Mouse (Mus musculus) megakaryocyte, embryonic 14.5 days (primary cell): Measurements from ENCODE around the gene Tab1. TPM values are rescaled to one million over a fixed set of nuclear protein-coding genes. Genes with fewer than 3 reads are reported as not detected.

Experiments
- H3K27me3 ChIP-seq: replicated peaks from 2 replicates; pipeline ENCODE3; 2012; ENCODE audit warnings: inconsistent platforms
- H3K36me3 ChIP-seq: replicated peaks from 2 replicates; pipeline ENCODE3; 2012; ENCODE audit warnings: low read length, inconsistent platforms, mixed read lengths
- H3K4me1 ChIP-seq: 2 replicates; pipeline ENCODE4 v1.6.1; 2012; ENCODE audit warnings: inconsistent platforms
- H3K4me3 ChIP-seq: replicated peaks from 2 replicates; pipeline ENCODE3; 2012; ENCODE audit warnings: moderate library complexity, mild to moderate bottlenecking, inconsistent platforms
- H3K9me3 ChIP-seq: 2 replicates; pipeline ENCODE4 v1.6.1; 2012; ENCODE audit warnings: inconsistent platforms
- FLI1 ChIP-seq: IDR thresholded peaks from 2 replicates; pipeline ENCODE4 v1.6.1; 2012; ENCODE audit warnings: low read length, inconsistent platforms, mixed read lengths
- GATA1 ChIP-seq: IDR thresholded peaks from 3 replicates; pipeline ENCODE4 v1.6.1; 2012; ENCODE audit warnings: mixed read lengths, low read length, inconsistent platforms, borderline replicate concordance
- polyA plus RNA-seq: library from polyadenylated mRNA; stranded (reverse); fragments of >175 nt; gene quantifications from 2 replicates; pipeline ENCODE4 v1.2.3, GENCODE M21; 2012; ENCODE audit warnings: low replicate concordance; ENCODE audit not compliant: insufficient read depth

The Tab1 gene
- polyA plus RNA-seq, 1 experiment, result 9.9 TPM

- no peaks in the 10 kb centered on the region for H3K9me3 ChIP-seq
- peak overlapping the region; percentile 3 for H3K4me3 ChIP-seq
- H3K27me3 ChIP-seq, result no peaks in the 10 kb centered on the region
- TF ChIP-seq FLI1, result no peak
- TF ChIP-seq GATA1, result no peak
- peaks cover 53% of the 10 kb centered on the region for H3K36me3 ChIP-seq
- peaks cover 99% of the 10 kb centered on the region for H3K4me1 ChIP-seq
Observed at GRCm38 (mm10) chr15:80102495-80102894, 30.4 kb upstream of the Tab1 start.

- H3K36me3 ChIP-seq, result peaks cover 72% of the 10 kb centered on the region
- H3K27me3 ChIP-seq, result no peaks in the 10 kb centered on the region
- TF ChIP-seq GATA1, result no peak
- peaks cover 4% of the 10 kb centered on the region for H3K9me3 ChIP-seq
- H3K4me1 ChIP-seq, result peaks cover 87% of the 10 kb centered on the region
- no peak overlapping the region for H3K4me3 ChIP-seq
Observed at GRCm38 (mm10) chr15:80105490-80106410, 27.2 kb upstream of the Tab1 start.

GRCm38 (mm10) chr15:80107143-80107542 lies 25.8 kb upstream of the Tab1 start:
- Histone ChIP-seq H3K9me3 (peaks cover 4% of the 10 kb centered on the region), H3K27me3 (no peaks in the 10 kb centered on the region), H3K36me3 (peaks cover 72% of the 10 kb centered on the region), H3K4me3 (no peak overlapping the region), H3K4me1 (peaks cover 87% of the 10 kb centered on the region)
- TF ChIP-seq FLI1, result no peak
- TF ChIP-seq GATA1, result no peak

DNA sequence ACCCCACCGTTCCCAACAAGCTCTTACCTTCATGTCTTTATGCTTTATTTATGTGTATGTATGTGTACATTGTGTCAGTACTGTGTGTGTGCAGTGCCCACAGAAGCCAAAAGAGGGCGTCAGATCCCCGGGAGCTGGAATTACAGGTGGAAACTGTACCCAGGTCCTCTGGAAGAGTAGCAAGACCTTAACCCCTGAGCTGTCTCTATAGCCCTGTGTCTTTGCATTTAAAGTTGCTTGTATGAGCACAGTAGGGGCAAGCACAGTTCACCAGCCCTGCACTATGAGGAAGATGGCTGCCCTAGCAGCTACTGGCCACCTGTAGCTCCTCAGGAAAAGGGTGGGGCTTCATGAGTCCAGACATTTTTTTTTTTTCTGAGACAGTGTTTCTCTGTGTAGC lies 25.4 kb upstream of the Tab1 start:
- Histone ChIP-seq H3K27me3 (no peaks in the 10 kb centered on the region), H3K36me3 (peaks cover 72% of the 10 kb centered on the region), H3K4me1 (peaks cover 87% of the 10 kb centered on the region), H3K4me3 (no peak overlapping the region), H3K9me3 (peaks cover 4% of the 10 kb centered on the region)
- TF ChIP-seq FLI1, result no peak
- no peak for TF ChIP-seq GATA1

DNA sequence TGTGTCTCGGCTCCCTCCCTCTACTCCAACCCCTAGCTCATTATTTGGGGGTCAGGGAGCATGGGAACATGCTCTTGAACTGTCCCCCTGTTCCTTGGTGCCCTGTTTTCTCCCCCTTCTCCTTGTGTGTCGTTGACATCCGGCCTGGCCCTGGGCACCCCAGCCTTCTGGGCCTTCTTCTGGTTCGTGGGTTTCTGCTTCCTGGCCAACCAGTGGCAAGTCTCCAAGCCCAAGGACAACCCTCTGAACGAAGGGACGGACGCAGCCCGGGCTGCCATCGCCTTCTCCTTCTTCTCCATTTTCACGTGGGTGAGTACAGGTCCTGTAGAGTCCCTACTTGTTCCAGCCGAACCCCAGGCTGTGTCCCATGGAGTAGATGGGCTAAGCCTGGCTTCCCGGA lies 21.5 kb upstream of the Tab1 start:
- peak overlapping the region; percentile 26 for H3K4me3 ChIP-seq
- TF ChIP-seq GATA1 (no peak), FLI1 (no peak)
- H3K9me3 ChIP-seq, result peaks cover 10% of the 10 kb centered on the region
- peaks cover 82% of the 10 kb centered on the region for H3K36me3 ChIP-seq
- H3K27me3 ChIP-seq, result no peaks in the 10 kb centered on the region
- H3K4me1 ChIP-seq, result peaks cover 89% of the 10 kb centered on the region

GRCm38 (mm10) chr15:80112499-80112898 lies 20.4 kb upstream of the Tab1 start:
- Histone ChIP-seq H3K27me3 (no peaks in the 10 kb centered on the region), H3K4me1 (peaks cover 89% of the 10 kb centered on the region), H3K9me3 (peaks cover 10% of the 10 kb centered on the region), H3K4me3 (peak overlapping the region; percentile 38), H3K36me3 (peaks cover 81% of the 10 kb centered on the region)
- no peak for TF ChIP-seq FLI1
- no peak for TF ChIP-seq GATA1

GRCm38 (mm10) chr15:80114414-80114813 lies 18.5 kb upstream of the Tab1 start:
- peaks cover 88% of the 10 kb centered on the region for H3K36me3 ChIP-seq
- TF ChIP-seq FLI1 (no peak), GATA1 (no peak)
- H3K4me1 ChIP-seq, result peaks cover 97% of the 10 kb centered on the region
- H3K9me3 ChIP-seq, result peaks cover 10% of the 10 kb centered on the region
- no peaks in the 10 kb centered on the region for H3K27me3 ChIP-seq
- peak overlapping the region; percentile 62 for H3K4me3 ChIP-seq

DNA sequence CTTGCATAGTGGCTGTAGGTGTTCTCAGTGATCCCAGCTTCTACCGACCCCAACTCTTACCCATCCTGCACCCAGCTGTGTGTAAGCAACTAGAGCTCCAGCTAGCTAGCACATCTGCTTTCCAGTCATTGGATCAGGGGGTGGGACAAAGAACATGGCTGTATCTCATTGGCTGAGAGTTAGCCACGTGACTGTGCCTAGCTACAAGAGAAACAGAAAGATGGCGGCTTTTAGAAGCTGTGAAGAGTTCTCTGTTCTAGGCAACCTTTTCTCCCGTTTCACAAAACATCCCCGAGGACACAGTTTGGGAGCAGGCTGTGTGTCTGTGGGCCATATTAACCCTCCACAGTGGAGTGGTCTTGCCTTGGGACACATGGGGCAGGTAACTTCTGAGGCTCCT lies 17.7 kb upstream of the Tab1 start:
- Histone ChIP-seq H3K4me1 (peaks cover 100% of the 10 kb centered on the region), H3K4me3 (no peak overlapping the region), H3K27me3 (no peaks in the 10 kb centered on the region), H3K9me3 (peaks cover 7% of the 10 kb centered on the region), H3K36me3 (peaks cover 90% of the 10 kb centered on the region)
- TF ChIP-seq FLI1 (no peak), GATA1 (no peak)

- H3K4me3 ChIP-seq, result peak overlapping the region; percentile 71
- TF ChIP-seq GATA1 (peak; percentile 31; the same call in 1 of the 3 replicates), FLI1 (0 out of 2 replicates have a peak, but pooled peaks have one; percentile 41)
- H3K4me1 ChIP-seq, result peaks cover 93% of the 10 kb centered on the region
- H3K27me3 ChIP-seq, result no peaks in the 10 kb centered on the region
- H3K36me3 ChIP-seq, result peaks cover 85% of the 10 kb centered on the region
- peaks cover 5% of the 10 kb centered on the region; the same call in 1 of the 2 replicates for H3K9me3 ChIP-seq
Observed at GRCm38 (mm10) chr15:80115866-80116794, 16.8 kb upstream of the Tab1 start.

DNA sequence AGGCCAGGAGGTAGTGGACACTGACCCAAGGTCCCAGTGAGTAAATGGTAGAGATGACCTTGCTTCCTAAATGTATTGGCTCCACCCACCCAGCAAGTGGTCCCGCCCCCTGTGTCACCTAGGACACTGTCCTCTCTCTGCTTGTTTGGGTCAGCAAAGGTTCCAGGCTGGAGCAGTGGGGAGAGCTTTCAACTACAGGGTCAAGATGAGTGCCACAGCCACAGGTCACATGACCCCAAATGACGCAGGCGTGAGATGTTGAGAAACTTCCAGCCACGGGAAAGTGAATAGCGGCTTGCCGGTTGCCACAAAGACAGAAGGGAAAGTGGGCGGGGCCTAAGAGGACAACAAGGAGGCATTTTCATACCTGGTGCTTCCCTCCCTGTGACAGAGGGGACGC lies 15.8 kb upstream of the Tab1 start:
- peaks cover 80% of the 10 kb centered on the region for H3K36me3 ChIP-seq
- peaks cover 5% of the 10 kb centered on the region; the same call in 1 of the 2 replicates for H3K9me3 ChIP-seq
- no peaks in the 10 kb centered on the region for H3K27me3 ChIP-seq
- peak overlapping the region; percentile 71 for H3K4me3 ChIP-seq
- TF ChIP-seq GATA1 (no peak), FLI1 (no peak)
- peaks cover 89% of the 10 kb centered on the region for H3K4me1 ChIP-seq
